Mouse (Mus musculus) liver, embryonic 15.5 days (tissue): ENCODE results near the gene Fam129c. TPM values are rescaled to one million over a fixed set of nuclear protein-coding genes. Genes with fewer than 3 reads are reported as not detected.

Experiments used
- ATAC-seq: fragments of 200-750 bp; cut with Nextera tagmentation; 2 replicates; pipeline ENCODE4 v1.8.0; 2017; ENCODE audit warnings: moderate number of reproducible peaks, mild to moderate bottlenecking, moderate library complexity; ENCODE audit not compliant: insufficient read depth
- H3K27ac ChIP-seq: fragments of 300-500 bp; sonication (generic); replicated peaks from 2 replicates; pipeline ENCODE4 v1.5.1; 2015; ENCODE audit warnings: mild to moderate bottlenecking, inconsistent platforms
- H3K27me3 ChIP-seq: fragments of 300-500 bp; sonication (generic); 2 replicates; pipeline ENCODE4 v1.6.1; 2015; ENCODE audit warnings: mild to moderate bottlenecking, inconsistent platforms
- H3K36me3 ChIP-seq: fragments of 300-500 bp; sonication (generic); replicated peaks from 2 replicates; pipeline ENCODE4 v1.6.1; 2015; ENCODE audit warnings: moderate library complexity, mild to moderate bottlenecking, inconsistent platforms
- H3K4me1 ChIP-seq: fragments of 300-500 bp; sonication (generic); replicated peaks from 2 replicates; pipeline ENCODE4 v1.6.1; 2015; ENCODE audit warnings: inconsistent platforms
- H3K4me2 ChIP-seq: fragments of 300-500 bp; sonication (generic); 2 replicates; pipeline ENCODE4 v1.6.1; 2015; ENCODE audit warnings: moderate library complexity, mild to moderate bottlenecking, inconsistent platforms
- H3K4me3 ChIP-seq: fragments of 300-500 bp; sonication (generic); replicated peaks from 2 replicates; pipeline ENCODE4 v1.5.1; 2015; ENCODE audit warnings: mild to moderate bottlenecking, inconsistent platforms
- H3K9ac ChIP-seq: fragments of 300-500 bp; sonication (generic); 2 replicates; pipeline ENCODE4 v1.6.1; 2015; ENCODE audit warnings: moderate library complexity, mild to moderate bottlenecking, inconsistent platforms
- H3K9me3 ChIP-seq: fragments of 300-500 bp; sonication (generic); replicated peaks from 2 replicates; pipeline ENCODE4 v1.6.1; 2016; ENCODE audit warnings: inconsistent platforms
- WGBS: fragments of 180-500 bp; shearing (Covaris S2); methylation state at CpG from one replicate; pipeline ENCODE4 v1.1.7; 2015; ENCODE audit warnings: mixed read lengths; ENCODE audit not compliant: insufficient replicate concordance; 5-methylcytosine and 5-hydroxymethylcytosine counted together
- polyA plus RNA-seq: library from polyadenylated mRNA; unstranded; fragments of >200 nt; fragmentation: Nextera tagmentation; extraction: Ambion mirVana; gene quantifications from 2 replicates; pipeline ENCODE4 v1.2.1, GENCODE M21; 2015

Gene Fam129c
- polyA plus RNA-seq, 1 experiment from 2014 or later = 0.99 TPM

DNA sequence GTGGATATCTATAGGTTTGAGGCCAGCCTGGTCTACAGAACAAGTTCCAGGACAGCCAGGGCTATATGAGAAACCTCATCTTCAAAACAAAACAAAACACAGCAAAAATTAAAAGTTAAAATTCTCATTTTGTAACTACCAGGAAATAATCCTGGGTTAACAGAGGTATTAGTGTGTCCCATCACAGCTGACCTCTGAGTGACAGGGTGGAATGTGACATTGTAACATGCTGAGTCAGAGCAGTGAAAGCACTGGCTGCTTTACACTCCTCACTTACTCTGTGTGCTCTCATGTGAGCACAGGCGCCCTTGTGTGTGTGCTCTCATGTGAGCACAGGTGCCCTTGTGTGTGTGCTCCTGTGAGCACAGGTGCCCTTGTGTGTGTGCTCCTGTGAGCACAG is 22.4 kb upstream of the Fam129c start:
- H3K4me3 ChIP-seq = no peak overlapping the region
- no peak overlapping the region for H3K9ac ChIP-seq
- peaks cover 13% of the 10 kb centered on the region for H3K4me1 ChIP-seq
- no peak overlapping the region for H3K4me2 ChIP-seq
- peaks cover 14% of the 10 kb centered on the region for H3K27me3 ChIP-seq
- WGBS = 33% methylated on average over 1 of the region's 1 CpGs
- no peaks in the 10 kb centered on the region for H3K9me3 ChIP-seq
- H3K36me3 ChIP-seq = no peaks in the 10 kb centered on the region
- H3K27ac ChIP-seq = no peak overlapping the region
- ATAC-seq = no peak

- Histone ChIP-seq H3K4me3 (no peak overlapping the region), H3K9ac (no peak overlapping the region), H3K4me2 (no peak overlapping the region), H3K9me3 (no peaks in the 10 kb centered on the region), H3K36me3 (no peaks in the 10 kb centered on the region), H3K27ac (no peak overlapping the region), H3K4me1 (no peaks in the 10 kb centered on the region), H3K27me3 (no peaks in the 10 kb centered on the region)
- ATAC-seq = no peak
- WGBS = 36% methylated on average over 4 of the region's 4 CpGs
Measured at GRCm38 (mm10) chr8:71577856-71578387, 19.5 kb upstream of the Fam129c start.

- H3K4me2 ChIP-seq = no peak overlapping the region
- WGBS = 50% methylated on average over 1 of the region's 1 CpGs
- no peaks in the 10 kb centered on the region for H3K9me3 ChIP-seq
- no peaks in the 10 kb centered on the region for H3K36me3 ChIP-seq
- no peak overlapping the region for H3K27ac ChIP-seq
- no peak for ATAC-seq
- H3K4me3 ChIP-seq = no peak overlapping the region
- H3K27me3 ChIP-seq = no peaks in the 10 kb centered on the region
- no peaks in the 10 kb centered on the region for H3K4me1 ChIP-seq
- no peak overlapping the region for H3K9ac ChIP-seq
Measured at GRCm38 (mm10) chr8:71579009-71579408, 18.4 kb upstream of the Fam129c start.

GRCm38 (mm10) chr8:71579476-71579875 is 18.0 kb upstream of the Fam129c start:
- Histone ChIP-seq H3K4me1 (no peaks in the 10 kb centered on the region), H3K4me3 (no peak overlapping the region), H3K9ac (no peak overlapping the region), H3K4me2 (no peak overlapping the region), H3K27me3 (no peaks in the 10 kb centered on the region), H3K36me3 (no peaks in the 10 kb centered on the region), H3K27ac (no peak overlapping the region), H3K9me3 (no peaks in the 10 kb centered on the region)
- WGBS = 78% methylated on average over 14 of the region's 14 CpGs
- ATAC-seq = no peak

DNA sequence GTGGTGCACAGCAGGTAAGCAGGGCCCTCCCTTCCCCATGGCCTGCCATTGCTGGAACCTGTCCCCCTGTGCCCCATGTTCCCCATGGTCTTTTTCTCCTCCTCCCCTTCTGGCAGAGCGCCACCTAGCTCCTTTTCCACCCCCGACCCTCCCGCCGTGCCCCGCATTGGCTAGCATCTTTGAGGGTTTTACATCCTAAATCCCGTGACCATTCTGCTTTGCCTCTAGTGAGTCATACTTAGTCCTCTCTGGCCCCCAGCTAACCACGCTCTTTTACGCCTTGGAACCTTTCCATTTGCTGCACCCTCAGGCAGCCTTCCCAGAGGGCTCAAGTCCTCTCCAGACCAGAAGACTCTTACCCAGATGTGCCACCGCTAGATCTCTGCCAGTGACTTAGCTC is 17.2 kb upstream of the Fam129c start:
- ATAC-seq = no peak
- H3K4me3 ChIP-seq = no peak overlapping the region
- H3K9ac ChIP-seq = no peak overlapping the region
- no peaks in the 10 kb centered on the region for H3K9me3 ChIP-seq
- no peaks in the 10 kb centered on the region for H3K4me1 ChIP-seq
- no peak overlapping the region for H3K4me2 ChIP-seq
- no peaks in the 10 kb centered on the region for H3K36me3 ChIP-seq
- 69% methylated on average over 9 of the region's 9 CpGs for WGBS
- no peaks in the 10 kb centered on the region for H3K27me3 ChIP-seq
- no peak overlapping the region for H3K27ac ChIP-seq

GRCm38 (mm10) chr8:71586891-71587290 is 10.6 kb upstream of the Fam129c start:
- Histone ChIP-seq H3K9me3 (no peaks in the 10 kb centered on the region), H3K4me1 (peaks cover 17% of the 10 kb centered on the region), H3K4me2 (no peak overlapping the region), H3K27ac (no peak overlapping the region), H3K9ac (no peak overlapping the region), H3K36me3 (no peaks in the 10 kb centered on the region), H3K4me3 (no peak overlapping the region), H3K27me3 (no peaks in the 10 kb centered on the region)
- WGBS = 55% methylated on average over 2 of the region's 2 CpGs
- no peak for ATAC-seq

DNA sequence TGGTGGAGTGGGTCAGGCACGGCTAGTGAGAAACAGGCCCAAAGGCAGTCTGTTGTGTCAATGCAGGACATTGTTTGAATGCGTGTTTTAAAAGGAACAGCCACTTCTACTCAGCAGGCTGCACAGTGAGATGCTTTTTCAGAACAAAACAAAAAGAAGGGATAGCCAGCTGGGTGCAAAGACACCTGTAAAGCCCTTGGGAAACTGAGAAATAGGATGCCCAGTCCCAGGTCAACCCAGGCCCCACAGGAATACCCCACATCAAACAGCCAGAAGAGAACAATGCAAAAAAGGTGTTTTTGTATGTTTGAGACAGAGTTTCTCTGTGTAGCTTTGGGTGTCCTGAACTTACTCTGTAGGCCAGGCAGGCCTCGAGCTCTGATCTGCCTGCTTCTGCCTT is 8.7 kb upstream of the Fam129c start:
- no peaks in the 10 kb centered on the region for H3K9me3 ChIP-seq
- no peak overlapping the region for H3K4me3 ChIP-seq
- H3K9ac ChIP-seq = no peak overlapping the region
- H3K36me3 ChIP-seq = no peaks in the 10 kb centered on the region
- 68% methylated on average over 3 of the region's 3 CpGs for WGBS
- H3K4me2 ChIP-seq = no peak overlapping the region
- H3K4me1 ChIP-seq = peaks cover 35% of the 10 kb centered on the region
- ATAC-seq = no peak
- H3K27ac ChIP-seq = no peak overlapping the region
- H3K27me3 ChIP-seq = no peaks in the 10 kb centered on the region

GRCm38 (mm10) chr8:71591017-71591416 is 6.4 kb upstream of the Fam129c start:
- Histone ChIP-seq H3K27ac (peak overlapping the region; percentile 91), H3K4me1 (peaks cover 45% of the 10 kb centered on the region)
- no peak for ATAC-seq

DNA sequence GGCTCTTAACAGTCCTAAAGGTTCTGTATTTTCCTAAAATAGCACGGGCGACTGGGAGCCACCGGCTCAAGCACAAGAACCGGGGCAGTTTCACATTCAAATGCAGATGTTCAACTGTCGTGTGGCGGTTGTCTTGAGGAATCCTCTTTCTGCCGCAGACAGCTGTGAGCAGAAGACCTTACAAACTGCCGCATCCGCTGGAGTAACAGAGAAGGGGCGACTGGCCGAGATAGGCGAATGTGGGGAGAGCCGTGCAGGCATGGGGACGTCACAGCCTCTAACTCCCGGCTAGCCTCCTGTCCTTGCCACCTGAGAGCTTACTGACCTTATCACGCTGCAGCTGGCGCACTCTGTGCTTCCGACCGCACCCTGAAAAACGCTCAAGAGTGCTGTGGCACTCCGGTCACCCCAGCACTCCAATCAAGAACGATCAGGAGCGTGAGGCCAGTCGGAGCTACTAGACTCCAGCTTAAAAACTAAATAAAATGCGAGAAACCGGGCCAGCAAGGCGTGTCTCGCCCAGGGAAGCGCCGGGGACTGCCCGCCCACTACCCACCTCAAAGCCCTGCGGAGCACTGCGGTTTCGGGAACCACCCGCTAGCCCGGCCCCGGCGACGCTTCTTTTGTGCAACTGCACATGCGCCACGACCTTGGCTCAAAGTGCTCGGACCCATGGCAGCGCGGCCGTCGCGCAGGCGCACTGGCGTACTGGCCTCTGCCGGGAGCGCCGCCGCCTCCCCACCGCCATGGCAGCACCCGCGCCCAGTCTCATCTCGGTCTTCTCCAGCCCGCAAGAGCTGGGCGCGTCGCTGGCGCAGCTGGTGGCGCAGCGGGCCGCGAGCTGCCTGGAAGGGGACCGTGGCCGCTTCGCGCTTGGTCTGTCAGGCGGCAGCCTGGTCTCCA is 5.7 kb upstream of the Fam129c start, which contains the start of gene Pgls:
Gene Pgls, plus strand, starts transcription at position 706 of the 903 bp plus-strand sequence.
- Histone ChIP-seq H3K9ac (peak within 1 kb of the TSS; percentile 78), H3K27ac (peak within 1 kb of the TSS; percentile 91), H3K36me3 (no peaks in the 10 kb centered on the region; the same call in 1 of the 2 replicates), H3K27me3 (no peaks in the 10 kb centered on the region), H3K4me3 (peak within 1 kb of the TSS; percentile 67), H3K4me2 (peak within 1 kb of the TSS; percentile 98), H3K9me3 (no peaks in the 10 kb centered on the region), H3K4me1 (peaks cover 52% of the 10 kb centered on the region)
- ATAC-seq = peak; percentile 85
- WGBS = 0% methylated on average over 71 of the region's 71 CpGs

More at GRCm38 (mm10) chr8:71591017-71591416, 6.4 kb upstream of the Fam129c start:
- Histone ChIP-seq H3K9me3 (no peaks in the 10 kb centered on the region), H3K4me3 (peak overlapping the region; percentile 67), H3K27me3 (no peaks in the 10 kb centered on the region), H3K4me2 (peak overlapping the region; percentile 98), H3K9ac (peak overlapping the region; percentile 78), H3K36me3 (no peaks in the 10 kb centered on the region; the same call in 1 of the 2 replicates)
- WGBS = 17% methylated on average over 5 of the region's 5 CpGs

GRCm38 (mm10) chr8:71592374-71593170 is 4.9 kb upstream of the Fam129c start:
- peak overlapping the region; percentile 67 for H3K4me3 ChIP-seq
- H3K4me1 ChIP-seq = peaks cover 57% of the 10 kb centered on the region
- H3K9me3 ChIP-seq = no peaks in the 10 kb centered on the region
- H3K9ac ChIP-seq = peak overlapping the region; percentile 78
- 3% methylated on average over 60 of the region's 60 CpGs for WGBS
- H3K27ac ChIP-seq = peak overlapping the region; percentile 91
- peak; percentile 41 for ATAC-seq
- H3K4me2 ChIP-seq = peak overlapping the region; percentile 98
- H3K27me3 ChIP-seq = no peaks in the 10 kb centered on the region
- H3K36me3 ChIP-seq = no peaks in the 10 kb centered on the region; the same call in 1 of the 2 replicates
